Mouse (Mus musculus) cerebellum, postnatal 36 days (tissue): ENCODE data around the gene Zbtb48.
"Not testable (repeated sequence)": the region's sequence is repeated elsewhere in the genome, so short reads cannot be mapped to it uniquely, and the experiment has no call there.

ENCODE experiments used
- DNase-seq, 2 experiments: peaks; one replicate each; pipeline ENCODE4 v3.0.0; 2021 to 2022; ENCODE audit warnings: mixed read lengths in 2 of 2

The Zbtb48 gene

DNA sequence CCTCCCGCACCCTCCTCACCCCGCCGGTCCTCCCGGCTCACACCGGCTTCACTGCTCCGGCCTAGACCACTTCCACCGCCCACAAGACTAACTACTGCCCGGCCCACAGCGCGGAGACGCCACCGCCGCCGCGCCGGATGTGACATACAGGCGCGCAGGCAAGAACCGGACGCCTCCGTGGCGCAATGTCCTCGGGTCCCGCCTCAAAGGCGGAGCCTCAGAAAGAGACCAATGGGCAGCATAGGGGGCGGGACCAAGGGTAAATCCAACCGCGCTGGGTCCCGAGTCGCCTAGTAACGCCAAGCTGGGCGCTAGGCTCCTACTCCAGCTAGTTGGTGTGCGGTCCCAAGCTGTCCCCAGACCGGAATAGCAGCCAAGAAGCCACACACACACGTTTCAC, at the start of gene Zbtb48:
Gene Zbtb48 (minus strand): TSS at position 148 of the 400 bp plus-strand sequence.
- DNase-seq = peak; percentile 95 to 96

DNA sequence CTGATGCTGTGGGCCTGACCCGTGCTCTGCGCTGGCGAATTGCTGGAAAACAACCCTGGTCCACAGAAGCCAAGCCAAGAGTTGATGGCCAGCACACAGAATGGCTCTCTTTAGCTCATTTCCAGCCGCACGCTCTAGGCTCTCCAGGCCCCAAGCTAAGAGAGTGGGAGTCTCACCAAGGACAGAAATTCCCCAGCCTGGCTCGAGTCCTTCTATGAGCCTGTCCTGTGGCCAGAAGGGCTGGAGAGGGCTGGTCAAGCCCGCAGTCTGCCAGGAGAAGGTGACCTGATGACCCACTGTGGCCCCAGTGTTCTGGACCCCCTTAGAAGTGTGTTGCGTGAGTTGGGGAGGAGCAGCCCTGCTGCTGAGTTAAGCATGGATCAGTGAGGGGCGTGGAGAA, 49.7 kb upstream of the Zbtb48 start:
- no peak for DNase-seq

DNA sequence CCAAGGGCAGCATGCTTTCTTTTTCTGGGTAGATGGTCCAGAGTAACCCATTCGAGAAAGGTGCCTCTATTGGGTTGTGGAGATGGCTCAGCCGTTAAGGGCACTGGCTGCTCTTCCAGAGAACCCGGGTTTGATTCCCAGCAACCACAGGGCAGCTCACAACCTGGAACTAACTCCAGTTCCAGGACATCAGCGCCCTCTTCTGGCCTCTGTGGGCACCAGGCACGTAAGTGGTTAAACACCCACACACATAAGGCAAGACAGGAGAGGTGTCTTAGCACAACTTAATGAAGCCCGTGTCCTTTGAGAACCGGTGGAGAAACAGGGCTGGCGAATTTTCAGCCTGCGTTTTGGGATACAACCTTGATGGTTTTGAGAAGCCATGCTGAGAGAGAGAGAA, 47.1 kb upstream of the Zbtb48 start:
- DNase-seq = no peak

DNA sequence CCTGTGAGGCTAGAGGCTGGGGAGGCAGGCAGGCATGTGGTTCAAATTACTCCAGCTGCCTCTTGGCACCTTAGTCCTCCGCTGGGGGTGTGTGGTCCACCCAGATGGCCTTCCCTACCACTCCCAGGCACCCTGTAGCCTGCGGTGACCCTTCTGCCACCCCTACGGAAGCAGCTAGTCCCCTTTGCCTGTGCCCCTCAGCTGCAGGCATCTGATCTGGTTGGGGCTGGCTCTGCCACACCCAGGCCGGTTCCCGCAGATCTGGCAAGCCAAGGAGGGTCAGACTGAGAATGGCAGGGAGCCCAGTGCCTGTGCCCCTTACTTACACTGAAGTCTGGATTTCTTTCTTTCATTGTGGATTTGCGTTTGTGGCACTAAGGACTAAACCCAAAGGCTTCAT, 46.2 kb upstream of the Zbtb48 start:
- no peak for DNase-seq

DNA sequence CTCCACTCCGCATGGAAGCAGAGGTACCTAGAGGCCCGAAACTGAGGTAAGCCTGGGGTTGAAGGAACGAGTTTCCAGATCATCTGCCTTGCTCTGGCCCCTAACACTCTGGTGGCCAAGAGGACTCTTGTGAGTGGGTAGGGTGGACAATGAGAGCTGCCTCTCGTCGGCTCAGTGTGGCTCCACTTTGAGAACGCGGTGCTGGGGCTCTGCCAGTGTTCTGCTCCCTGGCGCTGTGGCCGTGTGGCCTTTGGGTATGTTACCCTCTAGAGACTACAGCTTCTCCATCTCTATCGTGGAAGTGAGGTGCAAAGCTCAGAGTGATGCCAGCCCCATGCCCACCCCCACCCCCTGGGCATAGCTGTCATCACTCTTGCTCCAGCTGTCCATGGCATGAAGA, 45.2 kb upstream of the Zbtb48 start:
- no peak for DNase-seq

DNA sequence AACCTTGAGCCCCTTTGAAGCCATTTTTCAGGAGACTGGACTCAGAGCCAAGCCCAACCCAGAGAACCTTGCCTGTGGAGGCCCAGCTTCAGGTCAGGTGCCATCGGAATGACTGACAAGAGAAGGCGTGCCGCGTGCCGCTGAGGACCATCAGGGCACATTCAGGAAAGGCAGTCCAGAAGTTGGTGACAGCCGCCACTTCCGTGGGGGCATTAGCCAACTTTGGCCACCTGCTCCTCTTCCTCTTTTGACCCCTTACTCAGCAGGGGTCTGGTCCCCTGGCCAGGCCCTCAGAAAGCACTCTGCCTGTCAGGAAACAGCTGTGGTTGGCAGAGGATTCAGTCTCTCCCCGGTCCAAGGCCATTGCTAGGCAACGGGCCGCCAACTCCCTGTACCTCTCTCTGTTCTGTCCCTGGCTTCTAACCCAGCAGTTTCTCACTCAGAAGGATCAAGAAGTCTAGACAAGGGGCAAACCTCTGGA, 44.7 kb upstream of the Zbtb48 start, which contains the start of gene Plekhg5:
Gene Plekhg5 (plus strand): TSS at position 378 of the 481 bp plus-strand sequence.
- no peak for DNase-seq

DNA sequence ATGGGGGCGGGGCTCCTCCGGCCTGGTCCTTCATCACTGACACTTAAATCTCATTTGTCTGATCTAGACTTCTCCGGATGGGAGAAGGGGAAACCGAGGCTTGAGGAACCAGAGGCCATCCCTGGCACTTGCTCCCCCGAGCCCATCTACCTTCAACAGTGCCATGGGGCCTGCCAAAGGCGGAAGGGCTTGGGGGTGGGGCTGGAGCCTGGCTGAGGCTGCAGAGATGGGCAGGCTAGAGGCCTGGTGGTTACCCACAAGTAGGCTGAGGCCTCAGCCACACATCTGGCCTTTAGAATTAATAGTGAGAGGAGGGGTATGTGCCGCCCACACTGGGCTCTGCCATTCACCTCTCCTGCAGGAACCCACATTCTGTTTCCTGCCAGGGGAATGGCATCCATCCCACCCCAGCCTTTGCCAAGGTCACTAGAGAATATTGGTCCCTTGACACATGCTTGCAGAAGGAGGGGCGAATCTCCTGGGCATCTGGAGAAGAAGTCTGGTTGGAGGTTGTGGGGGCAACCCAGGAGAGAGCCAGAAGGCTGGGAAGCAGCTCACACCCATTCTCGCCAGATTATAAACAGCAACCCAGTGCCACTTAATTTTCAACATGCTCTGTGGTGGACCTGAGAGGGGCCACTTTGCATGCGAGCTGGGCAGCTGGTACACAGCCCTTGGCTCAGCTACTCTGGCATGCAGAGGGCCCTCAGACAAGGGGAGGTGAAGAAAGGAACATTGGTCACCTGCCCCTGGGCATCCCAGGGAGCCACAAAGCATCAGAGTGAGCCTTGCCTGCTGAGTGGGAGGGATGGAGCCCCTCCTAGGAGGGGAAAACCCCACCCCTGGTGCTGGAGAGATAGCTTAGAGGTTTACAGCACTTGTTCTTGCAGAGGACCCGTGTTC, 43.3 kb upstream of the Zbtb48 start:
- no peak for DNase-seq

DNA sequence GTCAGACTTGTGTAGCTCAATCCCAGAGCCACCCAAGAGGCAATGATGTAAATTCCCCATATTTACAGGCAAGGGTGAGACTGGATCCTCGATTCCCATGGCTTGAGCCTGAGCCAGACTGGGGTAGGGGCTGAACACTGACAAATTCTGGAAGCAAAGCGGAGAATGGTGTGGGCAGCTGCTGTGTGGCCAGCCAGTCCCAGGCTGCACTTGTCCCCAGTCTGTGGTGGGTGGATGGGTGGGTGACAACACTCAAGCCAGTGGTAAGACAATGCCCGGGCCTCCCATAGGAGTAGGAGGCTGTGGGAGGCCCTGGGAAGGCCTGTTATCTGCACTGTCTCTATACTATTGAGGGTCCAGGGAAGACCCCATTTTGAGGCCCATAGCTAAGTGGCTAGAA, 41.8 kb upstream of the Zbtb48 start:
- DNase-seq = no peak

DNA sequence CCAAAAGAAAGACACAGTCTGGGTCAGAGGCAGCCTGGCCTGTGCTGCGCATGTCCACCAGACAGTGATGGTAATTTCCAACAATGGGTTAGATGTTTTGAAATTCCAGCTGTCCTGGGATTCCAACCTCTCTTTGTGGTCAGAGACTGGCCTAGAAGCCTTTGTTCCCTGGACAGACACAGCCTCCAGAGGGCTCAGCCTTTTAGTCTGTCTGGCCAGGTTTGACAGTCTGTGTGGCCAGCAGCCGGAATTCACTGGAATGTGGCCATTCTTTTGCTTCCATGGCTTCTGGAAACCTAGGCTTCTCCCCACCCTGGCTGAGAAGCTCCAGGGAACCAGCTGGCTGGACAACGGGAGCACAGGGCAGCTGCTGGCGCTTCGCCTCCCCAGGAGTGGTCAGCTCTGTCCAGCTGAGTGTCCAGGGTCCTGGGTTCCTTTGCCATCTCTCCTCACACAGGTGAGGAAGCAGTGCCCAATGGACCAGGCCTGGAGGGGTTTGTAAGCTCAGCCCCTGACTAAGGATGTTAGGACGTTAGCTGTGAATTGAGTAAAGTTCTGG, 40.8 kb upstream of the Zbtb48 start:
- no peak for DNase-seq

DNA sequence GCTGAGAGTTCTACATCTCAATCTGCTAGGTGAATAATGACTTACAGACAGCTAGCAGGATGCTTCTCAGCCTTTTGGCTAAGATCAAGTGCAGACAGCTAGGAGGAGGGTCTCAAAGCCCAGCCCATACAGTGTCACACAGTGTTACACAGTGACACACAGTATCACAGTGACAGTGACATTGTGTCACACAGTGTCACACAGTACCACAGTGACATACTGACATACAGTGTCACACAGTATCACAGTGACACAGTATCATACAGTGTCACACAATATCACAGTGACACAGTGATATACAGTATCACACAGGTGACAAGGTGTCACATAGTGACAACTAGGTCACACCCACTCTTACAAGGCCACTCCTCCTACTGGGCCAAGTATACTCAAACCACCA, 39.8 kb upstream of the Zbtb48 start:
- DNase-seq = no peak

DNA sequence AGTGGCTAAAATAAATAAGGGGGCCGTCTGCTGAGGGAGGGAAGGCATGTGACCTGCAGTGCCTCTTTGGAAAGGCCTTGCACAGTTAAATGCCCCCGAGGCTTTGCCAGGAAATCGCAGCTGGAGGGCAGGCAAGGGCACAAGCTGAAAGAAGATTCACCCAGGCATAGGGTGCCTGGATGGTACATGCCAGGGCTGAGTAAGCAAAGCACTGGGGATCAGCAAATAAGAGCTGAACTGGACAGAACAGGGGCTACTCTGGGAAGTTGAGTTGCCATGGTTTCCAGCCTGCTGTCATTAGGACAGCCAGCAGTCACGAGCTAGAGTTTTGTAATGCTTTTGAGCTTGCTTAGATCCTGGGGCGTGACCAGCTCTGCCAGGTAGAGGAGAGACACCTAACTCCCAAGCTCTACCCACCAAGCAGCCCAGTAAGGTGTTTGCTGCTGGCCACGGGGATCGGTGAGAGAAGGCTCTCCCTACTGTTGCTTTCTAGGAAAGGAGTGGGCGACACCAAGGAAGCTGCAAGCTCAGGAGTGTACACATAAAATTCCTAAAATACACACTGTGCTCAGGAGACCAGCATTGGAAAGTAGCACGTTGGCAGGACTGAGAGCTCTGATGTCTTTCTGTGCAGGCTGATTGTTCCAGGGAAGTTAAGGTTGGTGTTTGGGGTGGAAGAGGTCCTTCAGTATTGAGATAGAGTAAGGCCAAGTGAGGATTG, 35.1 kb upstream of the Zbtb48 start:
- DNase-seq = no peak

DNA sequence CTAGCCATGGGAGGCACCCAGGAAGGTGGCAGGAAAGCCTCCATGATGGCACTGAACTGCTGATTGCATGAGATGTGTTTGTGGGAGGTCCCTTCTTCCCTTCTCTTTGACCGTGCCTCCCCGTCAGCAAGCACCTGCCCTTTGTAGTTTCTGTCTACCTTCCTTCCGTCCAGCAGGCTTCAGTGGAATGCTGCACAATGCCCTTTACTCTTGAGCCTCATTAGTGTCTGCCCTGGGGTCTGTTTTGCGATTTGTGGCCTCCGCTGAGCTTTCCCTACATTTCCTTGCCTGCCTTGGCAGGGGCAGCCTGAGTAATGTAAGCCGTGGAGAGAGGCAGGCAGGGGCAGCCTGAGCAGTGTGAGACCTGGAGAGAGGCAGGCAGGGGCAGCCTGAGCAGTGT, 17.1 kb upstream of the Zbtb48 start:
- no peak for DNase-seq

DNA sequence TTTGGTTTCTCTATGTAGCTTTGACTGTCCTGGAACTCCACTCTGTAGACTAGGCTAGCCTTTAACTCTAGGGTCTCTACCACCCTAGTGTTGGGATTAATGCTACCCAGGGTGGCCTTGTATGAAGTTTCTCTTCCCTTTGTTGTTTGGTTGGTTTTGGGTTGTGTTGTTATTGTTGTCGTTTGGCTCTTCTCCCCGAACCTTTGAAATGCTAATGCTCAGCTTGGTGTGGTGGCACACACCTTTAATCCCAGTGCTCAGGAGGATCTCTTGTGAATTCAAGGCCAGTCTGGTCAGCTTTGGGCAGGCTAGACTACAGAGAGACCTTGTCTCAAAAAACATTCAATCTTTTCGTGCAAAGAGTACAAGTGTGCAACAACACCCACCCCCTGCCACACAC, 15.7 kb upstream of the Zbtb48 start:
- DNase-seq = no peak

DNA sequence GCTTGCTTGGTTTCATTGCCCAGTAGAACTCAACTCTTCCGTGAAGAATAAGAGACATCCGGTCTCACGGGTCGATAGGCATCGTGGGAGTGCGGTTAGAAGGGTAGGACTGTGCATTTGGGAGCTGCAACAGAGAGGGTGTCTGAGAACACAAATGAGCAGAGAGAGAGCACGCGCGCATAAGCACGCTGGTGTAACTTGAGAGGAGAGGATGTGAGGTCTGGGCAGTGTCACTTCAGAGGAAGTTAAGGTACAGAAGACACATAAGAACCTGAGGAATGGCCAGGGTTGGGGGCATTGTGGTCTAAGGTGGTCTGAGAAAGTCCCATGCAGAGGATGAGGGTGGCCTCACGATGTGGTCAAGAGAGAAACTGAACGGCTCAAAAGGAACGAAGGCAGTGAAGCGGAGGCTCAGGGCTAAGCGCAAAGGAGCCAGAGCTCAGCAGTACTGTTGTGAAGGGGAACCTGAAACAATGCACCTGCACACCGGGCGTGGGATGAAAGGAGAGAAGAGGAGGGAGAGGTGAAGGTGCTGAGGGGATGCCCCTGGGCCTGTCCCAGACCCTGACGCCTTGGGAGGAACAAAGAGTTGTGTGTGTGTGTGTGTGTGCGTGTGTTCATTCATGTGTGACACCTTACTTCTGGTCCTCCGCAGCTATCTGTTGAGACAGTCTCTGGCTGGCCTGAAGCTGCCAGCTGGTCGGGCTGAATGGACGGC, 14.6 kb upstream of the Zbtb48 start:
- DNase-seq = no peak

DNA sequence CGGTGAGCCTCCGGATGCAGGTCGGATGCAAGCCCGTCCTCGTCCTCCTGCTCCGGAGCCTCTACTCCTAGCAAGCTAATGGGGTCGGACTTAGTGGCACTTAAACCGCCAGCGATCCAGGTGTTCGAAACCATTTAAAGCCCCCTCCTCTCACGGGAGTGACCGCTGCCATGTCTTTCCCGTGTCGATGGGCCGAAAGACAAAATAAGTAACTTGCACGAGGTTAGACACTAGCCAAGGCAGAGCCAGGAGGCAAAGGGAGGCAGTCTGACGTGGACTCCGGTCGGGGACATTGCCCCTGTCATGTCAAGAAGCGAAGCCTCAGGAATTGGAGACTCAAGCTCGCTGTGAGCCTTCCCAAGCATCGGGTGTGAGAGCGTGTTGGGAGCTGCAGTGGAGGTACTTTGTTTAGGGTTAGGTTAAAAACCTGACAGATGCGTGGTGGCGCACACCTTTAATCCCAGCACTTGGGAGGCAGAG, 12.4 kb upstream of the Zbtb48 start:
- no peak for DNase-seq

DNA sequence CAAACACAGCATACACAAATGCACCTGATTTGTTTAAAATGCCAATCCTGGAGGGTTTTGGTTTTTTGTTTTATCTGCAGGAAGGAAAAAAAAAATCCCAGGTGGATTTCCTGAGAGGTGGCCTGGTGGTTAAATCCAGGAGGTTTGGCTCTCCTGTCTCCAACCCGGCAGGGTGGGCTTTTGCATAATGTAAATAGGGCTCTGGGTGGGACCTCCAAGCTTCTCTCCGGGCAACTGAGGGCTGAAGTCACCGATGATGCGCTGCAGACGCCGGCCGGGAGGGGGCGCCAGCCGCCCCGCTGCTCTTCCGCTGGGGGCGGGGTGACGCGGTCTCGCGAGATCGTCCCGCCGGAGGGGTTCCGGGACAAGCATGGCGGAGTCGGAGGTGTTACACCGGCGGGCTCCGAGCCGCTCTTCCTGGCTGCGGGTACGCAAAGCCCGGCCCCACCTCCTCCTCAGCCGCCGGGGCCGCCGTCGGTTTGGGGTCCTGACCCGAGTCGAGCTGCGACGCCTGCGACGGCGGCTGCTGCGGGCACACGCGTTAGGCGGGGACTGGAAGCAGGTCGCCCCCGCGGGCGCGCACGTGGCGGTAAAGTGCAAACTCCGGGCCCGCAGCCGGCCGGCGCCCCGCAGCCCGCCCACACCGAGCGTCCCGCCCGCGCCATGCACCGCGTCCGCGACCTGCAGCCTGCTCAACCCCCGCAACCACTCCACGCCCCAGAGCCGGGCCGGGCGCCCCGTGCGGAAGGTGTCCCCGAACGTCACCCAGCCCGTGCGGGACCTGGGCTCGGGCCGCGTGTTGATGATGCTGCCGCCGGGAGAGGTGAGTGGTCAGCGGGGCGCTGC, 11.7 kb upstream of the Zbtb48 start, which contains the start of gene Nol9:
Gene Nol9 (plus strand): TSS at position 337 of the 846 bp plus-strand sequence.
- peak; percentile 92 to 94 for DNase-seq

DNA sequence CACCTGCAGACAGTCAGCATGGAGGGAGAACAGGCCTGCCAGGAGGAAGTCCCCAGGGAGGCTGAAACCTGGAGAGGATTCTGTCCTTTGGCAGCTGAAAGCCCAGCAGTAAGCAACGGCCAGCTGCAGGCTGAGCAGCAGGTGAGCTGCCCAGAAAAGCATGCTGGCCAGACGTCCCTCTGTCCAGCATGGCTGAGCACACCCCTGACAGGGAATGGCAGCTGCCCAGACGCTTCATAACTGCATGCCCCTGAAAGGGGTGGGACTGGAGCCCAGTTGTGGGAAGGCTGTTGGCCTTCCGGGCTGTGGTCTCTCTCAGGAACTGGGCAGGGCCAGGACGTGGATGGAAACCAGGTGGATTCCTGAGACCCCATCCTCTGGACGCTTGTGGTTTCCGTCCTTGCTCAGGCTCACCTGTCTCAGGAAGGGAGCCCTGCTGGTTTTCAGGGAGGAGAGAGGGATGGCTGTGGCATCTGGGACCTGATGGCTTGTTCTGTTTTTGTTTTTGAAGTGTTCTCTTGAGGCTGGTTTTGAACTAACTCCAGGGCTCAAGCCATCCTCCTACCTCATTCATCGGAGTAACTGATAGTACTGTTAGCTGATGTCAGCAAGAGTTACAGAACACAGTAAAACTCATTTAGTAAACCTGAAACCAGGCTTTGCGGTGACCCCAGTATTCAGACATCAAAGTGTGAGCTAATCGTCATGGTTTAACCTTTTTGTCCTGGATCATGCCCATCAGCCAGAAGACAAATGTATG, 10.9 kb upstream of the Zbtb48 start, which contains the start of gene Tas1r1:
Gene Tas1r1 (minus strand): TSS at position 344 of the 760 bp plus-strand sequence.
- no peak for DNase-seq

DNA sequence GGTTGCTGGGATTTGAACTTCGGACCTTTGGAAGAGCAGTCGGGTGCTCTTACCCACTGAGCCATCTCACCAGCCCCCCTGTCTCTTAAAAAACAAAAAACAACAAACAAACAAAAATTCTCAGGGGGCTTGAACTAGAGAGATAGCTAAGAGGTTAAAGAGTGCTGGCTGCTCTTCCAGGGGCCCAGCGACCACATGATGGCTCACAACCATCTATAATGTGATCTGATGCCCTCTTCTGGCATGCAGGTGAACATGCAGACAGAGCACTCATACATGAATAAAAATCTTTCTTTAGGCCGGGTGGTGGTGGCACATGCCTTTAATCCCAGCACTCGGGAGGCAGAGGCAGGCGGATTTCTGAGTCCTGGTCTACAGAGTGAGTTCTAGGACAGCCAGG, 9.0 kb upstream of the Zbtb48 start:
- not testable (repeated sequence) for DNase-seq

DNA sequence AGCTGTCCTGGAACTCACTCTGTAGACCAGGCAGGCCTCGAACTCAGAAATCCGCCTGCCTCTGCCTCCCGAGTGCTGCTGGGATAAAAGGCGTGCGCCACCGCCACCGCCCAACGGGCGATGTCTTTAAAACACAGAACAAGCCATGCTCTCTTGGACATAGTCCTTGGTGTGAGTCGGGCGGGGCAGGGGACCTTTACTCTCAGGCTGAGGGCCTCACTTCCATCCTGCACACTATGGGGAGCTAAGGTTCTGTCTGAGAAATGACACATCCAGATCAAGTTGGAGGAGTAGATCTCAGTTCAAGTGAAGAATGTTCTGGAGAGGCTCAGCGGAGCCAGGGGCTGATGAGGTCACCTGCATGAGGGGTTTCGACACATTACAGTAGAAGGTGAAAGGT, 5.5 kb upstream of the Zbtb48 start:
- DNase-seq = no peak

DNA sequence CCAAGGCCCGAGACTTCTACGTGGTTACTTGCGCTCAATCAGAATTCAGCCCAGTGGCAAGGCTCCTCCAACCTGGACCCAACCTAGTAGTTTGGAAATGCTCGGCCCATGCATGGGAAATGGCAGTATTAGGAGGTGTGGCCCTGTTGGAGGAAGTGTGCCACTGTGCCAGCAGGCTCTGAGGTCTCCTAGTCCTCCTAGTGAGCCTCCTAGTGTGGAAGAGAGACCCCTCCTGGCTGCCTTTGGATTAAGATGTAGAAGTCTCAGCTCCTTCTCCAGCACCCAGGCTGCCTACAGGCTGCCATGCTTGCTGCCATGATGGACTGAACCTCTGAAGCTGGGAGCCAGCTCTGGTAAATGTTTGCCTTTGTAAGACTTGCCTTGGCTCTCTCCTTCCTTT, 2.5 kb upstream of the Zbtb48 start:
- DNase-seq = no peak

DNA sequence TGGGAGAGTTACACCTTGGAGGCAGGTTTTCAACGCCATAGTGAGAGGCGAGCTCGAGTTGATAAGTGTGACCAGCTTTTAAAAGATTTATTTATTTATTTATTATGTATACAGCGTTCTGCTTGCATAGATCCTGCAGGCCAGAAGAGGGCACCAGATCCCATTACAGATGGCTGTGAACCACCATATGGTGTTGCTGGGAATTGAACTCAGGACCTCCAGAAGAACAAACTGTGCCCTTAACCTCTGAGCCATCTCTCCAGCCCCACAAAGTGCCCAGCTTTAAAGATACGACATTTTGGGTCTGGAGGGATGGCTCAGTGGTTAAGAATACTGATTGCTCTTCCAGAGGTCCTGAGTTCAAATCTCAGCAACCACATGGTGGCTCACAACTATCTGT, 1.6 kb upstream of the Zbtb48 start:
- no peak for DNase-seq
